Mouse (Mus musculus): ENCODE results near the gene Lrig2. TPM values are rescaled to one million over a fixed set of nuclear protein-coding genes. Genes with fewer than 3 reads are reported as not detected.

The Lrig2 gene
- total RNA-seq, 1 experiment = 21.7 TPM

DNA sequence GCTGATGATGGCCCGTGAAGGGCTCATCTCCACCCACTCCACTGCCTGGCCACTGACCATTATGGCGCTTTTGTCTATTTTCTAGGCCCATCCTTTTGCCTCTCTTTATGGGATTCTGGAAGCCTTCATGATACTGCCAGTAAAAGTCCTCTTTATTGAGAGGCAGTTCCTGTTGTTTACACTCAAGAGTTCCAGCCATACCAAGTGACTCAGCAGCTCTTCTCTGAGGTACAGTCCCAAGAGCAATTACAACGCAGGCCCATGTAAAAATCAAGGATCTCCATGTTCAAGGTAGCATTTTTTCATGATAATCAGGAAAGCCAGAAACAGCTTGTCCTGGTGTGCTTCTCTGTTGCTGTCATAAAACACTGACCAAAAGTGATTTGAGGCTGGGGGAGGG, 75.8 kb downstream of the Lrig2 start:
- H3K9me3 ChIP-seq (ENCODE audit: control insufficient read depth, insufficient read depth, low read depth, low read length) = no peaks in the 10 kb centered on the region
- peaks cover 2 to 4% of the 10 kb centered on the region in 2 experiments; a peak in 3 of 4 replicates for H3K4me1 ChIP-seq (ENCODE audit: control insufficient read depth in 2 of 2, insufficient read depth in 2 of 2, low read length in 2 of 2, poor library complexity in 1 of 2)
- H3K9ac ChIP-seq (ENCODE audit: insufficient read depth, low read depth, low read length, poor library complexity, severe bottlenecking) = no peak overlapping the region
- in situ Hi-C loops (cut with MboI; ENCODE audit: low sequenced_read_pairs in 2 of 2, unreplicated experiment in 2 of 2) = no loop called here
- H3K36me3 ChIP-seq (ENCODE audit: control insufficient read depth, insufficient read depth, low read length, poor library complexity, severe bottlenecking) = no peaks in the 10 kb centered on the region
- H3K27ac ChIP-seq (ENCODE audit: insufficient read depth, low read depth, low read length, poor library complexity, severe bottlenecking) = no peak overlapping the region
- no peak overlapping the region for H3K4me3 ChIP-seq (ENCODE audit: insufficient read depth in 1 of 2, low read depth in 1 of 2, low read length in 2 of 2, poor library complexity in 1 of 2, severe bottlenecking in 1 of 2)
- no peak for TF ChIP-seq ZC3H11A (IDR thresholded peaks at IDR 0.05; ENCODE audit: borderline replicate concordance, low read depth, low read length)
- no peak for TF ChIP-seq ZNF384 (IDR thresholded peaks at IDR 0.05; ENCODE audit: low read depth, low read length)
- TF ChIP-seq HCFC1 (IDR thresholded peaks at IDR 0.05; ENCODE audit: borderline replicate concordance, insufficient read depth, low read length) = no peak
- TF ChIP-seq CHD2 (IDR thresholded peaks at IDR 0.05; ENCODE audit: low read depth, low read length) = no peak
- TF ChIP-seq MAFK (IDR thresholded peaks at IDR 0.05; ENCODE audit: insufficient read depth, low read depth, low read length) = no peak
- no peak for DNase-seq (ENCODE audit: low read depth, low spot score)

GRCm38 (mm10) chr3:104434246-104434696, 77.4 kb downstream of the Lrig2 start:
- Histone ChIP-seq H3K4me1 (ENCODE audit: control insufficient read depth in 2 of 2, insufficient read depth in 2 of 2, low read length in 2 of 2, poor library complexity in 1 of 2) (peaks cover 2 to 4% of the 10 kb centered on the region in 2 experiments; a peak in 2 of 4 replicates), H3K9ac (ENCODE audit: insufficient read depth, low read depth, low read length, poor library complexity, severe bottlenecking) (no peak overlapping the region), H3K9me3 (ENCODE audit: control insufficient read depth, insufficient read depth, low read depth, low read length) (no peaks in the 10 kb centered on the region), H3K27ac (ENCODE audit: insufficient read depth, low read depth, low read length, poor library complexity, severe bottlenecking) (no peak overlapping the region), H3K36me3 (ENCODE audit: control insufficient read depth, insufficient read depth, low read length, poor library complexity, severe bottlenecking) (no peaks in the 10 kb centered on the region), H3K4me3 (ENCODE audit: insufficient read depth in 1 of 2, low read depth in 1 of 2, low read length in 2 of 2, poor library complexity in 1 of 2, severe bottlenecking in 1 of 2) (peak overlapping the region in 1 of 2 experiments; percentile 57; a peak in 1 of 4 replicates)
- no peak for TF ChIP-seq CHD2 (IDR thresholded peaks at IDR 0.05; ENCODE audit: low read depth, low read length)
- peak; percentile 94 for TF ChIP-seq MAFK (IDR thresholded peaks at IDR 0.05; ENCODE audit: insufficient read depth, low read depth, low read length)
- DNase-seq (ENCODE audit: low read depth, low spot score) = peak; percentile 82
- in situ Hi-C loops (cut with MboI; ENCODE audit: low sequenced_read_pairs in 2 of 2, unreplicated experiment in 2 of 2) = no loop called here

DNA sequence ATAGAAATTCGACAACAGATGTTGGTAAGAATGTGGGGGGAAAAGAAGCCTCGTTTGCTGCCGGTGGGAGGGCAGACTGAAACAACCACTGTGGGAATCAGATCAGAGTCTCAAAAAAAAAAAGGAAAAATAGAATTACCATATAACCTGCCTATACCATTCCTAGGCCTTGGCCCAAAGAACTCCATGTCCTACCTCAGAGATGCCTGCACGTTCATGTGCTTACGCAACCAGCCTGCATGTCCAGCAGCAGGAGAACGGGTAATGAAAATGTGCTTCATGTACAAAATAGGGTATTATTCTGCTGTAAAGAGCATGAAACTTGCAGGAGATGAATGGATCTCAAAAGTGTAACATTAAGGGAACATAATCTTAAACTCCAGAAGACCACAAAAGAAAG, 79.1 kb downstream of the Lrig2 start:
- no peak overlapping the region for H3K4me3 ChIP-seq (ENCODE audit: insufficient read depth in 1 of 2, low read depth in 1 of 2, low read length in 2 of 2, poor library complexity in 1 of 2, severe bottlenecking in 1 of 2)
- no peak overlapping the region for H3K27ac ChIP-seq (ENCODE audit: insufficient read depth, low read depth, low read length, poor library complexity, severe bottlenecking)
- H3K36me3 ChIP-seq (ENCODE audit: control insufficient read depth, insufficient read depth, low read length, poor library complexity, severe bottlenecking) = no peaks in the 10 kb centered on the region
- DNase-seq (ENCODE audit: low read depth, low spot score) = no peak
- in situ Hi-C loops (cut with MboI; ENCODE audit: low sequenced_read_pairs in 2 of 2, unreplicated experiment in 2 of 2) = no loop called here
- peaks cover 2% of the 10 kb centered on the region in 2 experiments; a peak in 2 of 4 replicates for H3K4me1 ChIP-seq (ENCODE audit: control insufficient read depth in 2 of 2, insufficient read depth in 2 of 2, low read length in 2 of 2, poor library complexity in 1 of 2)
- H3K9ac ChIP-seq (ENCODE audit: insufficient read depth, low read depth, low read length, poor library complexity, severe bottlenecking) = no peak overlapping the region
- H3K9me3 ChIP-seq (ENCODE audit: control insufficient read depth, insufficient read depth, low read depth, low read length) = no peaks in the 10 kb centered on the region
- no peak for TF ChIP-seq HCFC1 (IDR thresholded peaks at IDR 0.05; ENCODE audit: borderline replicate concordance, insufficient read depth, low read length)
- no peak for TF ChIP-seq MAFK (IDR thresholded peaks at IDR 0.05; ENCODE audit: insufficient read depth, low read depth, low read length)
- no peak for TF ChIP-seq CHD2 (IDR thresholded peaks at IDR 0.05; ENCODE audit: low read depth, low read length)
- no peak for TF ChIP-seq ZNF384 (IDR thresholded peaks at IDR 0.05; ENCODE audit: low read depth, low read length)
- TF ChIP-seq ZC3H11A (IDR thresholded peaks at IDR 0.05; ENCODE audit: borderline replicate concordance, low read depth, low read length) = no peak

GRCm38 (mm10) chr3:104431848-104432159, 79.9 kb downstream of the Lrig2 start:
- no peak overlapping the region for H3K27ac ChIP-seq (ENCODE audit: insufficient read depth, low read depth, low read length, poor library complexity, severe bottlenecking)
- no peaks in the 10 kb centered on the region for H3K36me3 ChIP-seq (ENCODE audit: control insufficient read depth, insufficient read depth, low read length, poor library complexity, severe bottlenecking)
- no peak overlapping the region for H3K4me3 ChIP-seq (ENCODE audit: insufficient read depth in 1 of 2, low read depth in 1 of 2, low read length in 2 of 2, poor library complexity in 1 of 2, severe bottlenecking in 1 of 2)
- no peak for DNase-seq (ENCODE audit: low read depth, low spot score)
- no peak for TF ChIP-seq ZC3H11A (IDR thresholded peaks at IDR 0.05; ENCODE audit: borderline replicate concordance, low read depth, low read length)
- no peak for TF ChIP-seq CHD2 (IDR thresholded peaks at IDR 0.05; ENCODE audit: low read depth, low read length)
- TF ChIP-seq HCFC1 (IDR thresholded peaks at IDR 0.05; ENCODE audit: borderline replicate concordance, insufficient read depth, low read length) = no peak
- no peak for TF ChIP-seq MAFK (IDR thresholded peaks at IDR 0.05; ENCODE audit: insufficient read depth, low read depth, low read length)
- TF ChIP-seq ZNF384 (IDR thresholded peaks at IDR 0.05; ENCODE audit: low read depth, low read length) = no peak
- H3K4me1 ChIP-seq (ENCODE audit: control insufficient read depth in 2 of 2, insufficient read depth in 2 of 2, low read length in 2 of 2, poor library complexity in 1 of 2) = peaks cover 2% of the 10 kb centered on the region in 2 experiments; a peak in 2 of 4 replicates
- no peaks in the 10 kb centered on the region for H3K9me3 ChIP-seq (ENCODE audit: control insufficient read depth, insufficient read depth, low read depth, low read length)
- H3K9ac ChIP-seq (ENCODE audit: insufficient read depth, low read depth, low read length, poor library complexity, severe bottlenecking) = no peak overlapping the region
- in situ Hi-C loops (cut with MboI; ENCODE audit: low sequenced_read_pairs in 2 of 2, unreplicated experiment in 2 of 2) = no loop called here
